Mouse (Mus musculus) stomach, embryonic 15.5 days (tissue): Measurements from ENCODE around the gene Adam23. TPM values are rescaled to one million over a fixed set of nuclear protein-coding genes. Genes with fewer than 3 reads are reported as not detected.
"Not testable (repeated sequence)": the region's sequence is repeated elsewhere in the genome, so short reads cannot be mapped to it uniquely, and the experiment has no call there.

ENCODE experiments used
- ATAC-seq: fragments of 200-750 bp; cut with Nextera tagmentation; 2 replicates; pipeline ENCODE4 v1.8.0; 2017; ENCODE audit warnings: low read depth, moderate number of reproducible peaks, moderate TSS enrichment; ENCODE audit not compliant: insufficient read depth, low FRiP score
- H3K27ac ChIP-seq: fragments of 300-500 bp; sonication (generic); 2 replicates; pipeline ENCODE4 v1.5.1; 2015; ENCODE audit warnings: mild to moderate bottlenecking, inconsistent platforms
- H3K27me3 ChIP-seq: fragments of 300-500 bp; sonication (generic); replicated peaks from 2 replicates; pipeline ENCODE4 v1.6.1; 2015; ENCODE audit warnings: inconsistent platforms
- H3K36me3 ChIP-seq: fragments of 300-500 bp; sonication (generic); 2 replicates; pipeline ENCODE4 v1.6.1; 2015; ENCODE audit warnings: inconsistent platforms
- H3K4me1 ChIP-seq: fragments of 300-500 bp; sonication (generic); 2 replicates; pipeline ENCODE4 v1.6.1; 2015; ENCODE audit warnings: inconsistent platforms
- H3K4me2 ChIP-seq: fragments of 300-500 bp; sonication (generic); 2 replicates; pipeline ENCODE4 v1.6.1; 2015; ENCODE audit warnings: mild to moderate bottlenecking, inconsistent platforms
- H3K4me3 ChIP-seq: fragments of 300-500 bp; sonication (generic); replicated peaks from 2 replicates; pipeline ENCODE4 v1.5.1; 2015; ENCODE audit warnings: inconsistent platforms
- H3K9ac ChIP-seq: fragments of 300-500 bp; sonication (generic); 2 replicates; pipeline ENCODE4 v1.6.1; 2015; ENCODE audit warnings: inconsistent platforms
- H3K9me3 ChIP-seq: fragments of 300-500 bp; sonication (generic); 2 replicates; pipeline ENCODE4 v1.6.1; 2016; ENCODE audit warnings: inconsistent platforms
- WGBS: fragments of 180-500 bp; shearing (Covaris S2); methylation state at CpG from one replicate; pipeline ENCODE4 v1.1.7; 2015; 5-methylcytosine and 5-hydroxymethylcytosine counted together
- polyA plus RNA-seq: library from polyadenylated mRNA; unstranded; fragments of >200 nt; fragmentation: Nextera tagmentation; extraction: Ambion mirVana; gene quantifications from 2 replicates; pipeline ENCODE4 v1.2.1, GENCODE M21; 2015

Gene Adam23
- polyA plus RNA-seq, 1 experiment from 2014 or later, result 2.6 TPM

DNA sequence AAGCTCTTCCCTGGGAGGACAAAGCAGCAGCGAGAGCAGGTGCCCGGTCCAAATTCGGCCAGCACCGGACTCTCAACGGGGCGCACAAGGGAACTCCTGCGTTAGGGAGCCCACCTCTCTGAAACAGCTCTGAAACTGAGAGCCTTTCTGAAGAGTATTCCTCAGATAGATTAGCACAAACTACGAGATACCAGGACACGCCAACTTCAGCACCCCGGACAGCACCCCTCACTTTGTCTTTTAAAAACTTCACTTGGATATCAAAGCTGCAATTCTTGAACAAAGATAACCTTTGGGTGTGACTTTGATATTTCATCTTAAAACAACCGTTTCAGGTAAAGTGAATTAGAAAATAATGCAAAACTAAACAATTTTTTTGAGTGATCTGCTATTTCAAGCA is 168.9 kb downstream of the Adam23 start:
- Histone ChIP-seq H3K36me3 (no peaks in the 10 kb centered on the region), H3K4me2 (no peak overlapping the region), H3K9me3 (no peaks in the 10 kb centered on the region), H3K9ac (no peak overlapping the region), H3K27ac (no peak overlapping the region), H3K4me3 (no peak overlapping the region), H3K4me1 (no peaks in the 10 kb centered on the region), H3K27me3 (no peaks in the 10 kb centered on the region)
- ATAC-seq, result no peak
- WGBS, result 1% methylated on average over 11 of the region's 11 CpGs

- Histone ChIP-seq H3K4me3 (no peak within 1 kb of the TSS), H3K4me1 (no peaks in the 10 kb centered on the region), H3K4me2 (no peak within 1 kb of the TSS), H3K9ac (no peak within 1 kb of the TSS), H3K9me3 (no peaks in the 10 kb centered on the region), H3K36me3 (no peaks in the 10 kb centered on the region), H3K27ac (no peak within 1 kb of the TSS), H3K27me3 (no peaks in the 10 kb centered on the region)
- 72% methylated on average over 3 of the region's 3 CpGs for WGBS
- no peak for ATAC-seq
These were observed 170.0 kb downstream of the Adam23 start, which contains the start of gene Gm39653 for GRCm38 (mm10) chr1:63615668-63616067. TSS of gene Gm39653 (plus strand) at chr1:63615968.

DNA sequence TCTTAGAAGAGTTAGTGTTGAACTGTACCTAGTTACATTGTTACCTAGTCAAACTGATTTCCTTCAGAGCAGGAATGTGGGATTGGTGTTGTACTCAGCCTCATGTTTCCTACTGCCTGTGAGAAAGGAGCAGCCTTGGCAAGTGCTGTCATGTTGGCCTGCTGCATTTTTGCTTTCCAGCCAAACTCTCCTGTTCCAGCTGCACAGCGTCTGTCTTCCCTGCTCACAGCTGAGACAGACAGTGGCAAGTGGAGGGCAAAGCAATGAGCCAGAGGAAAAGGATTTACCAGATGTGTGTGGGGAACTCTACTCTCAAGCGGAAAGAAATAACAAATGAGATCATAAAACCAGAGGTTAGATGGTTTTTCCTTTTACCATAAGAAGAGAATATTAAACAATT is 182.5 kb downstream of the Adam23 start:
- 16% methylated on average over 2 of the region's 2 CpGs for WGBS
- no peaks in the 10 kb centered on the region for H3K4me1 ChIP-seq
- no peak overlapping the region for H3K4me3 ChIP-seq
- no peak overlapping the region for H3K9ac ChIP-seq
- H3K27ac ChIP-seq, result no peak overlapping the region
- H3K36me3 ChIP-seq, result no peaks in the 10 kb centered on the region
- ATAC-seq, result no peak
- no peak overlapping the region for H3K4me2 ChIP-seq
- no peaks in the 10 kb centered on the region for H3K9me3 ChIP-seq
- no peaks in the 10 kb centered on the region for H3K27me3 ChIP-seq

DNA sequence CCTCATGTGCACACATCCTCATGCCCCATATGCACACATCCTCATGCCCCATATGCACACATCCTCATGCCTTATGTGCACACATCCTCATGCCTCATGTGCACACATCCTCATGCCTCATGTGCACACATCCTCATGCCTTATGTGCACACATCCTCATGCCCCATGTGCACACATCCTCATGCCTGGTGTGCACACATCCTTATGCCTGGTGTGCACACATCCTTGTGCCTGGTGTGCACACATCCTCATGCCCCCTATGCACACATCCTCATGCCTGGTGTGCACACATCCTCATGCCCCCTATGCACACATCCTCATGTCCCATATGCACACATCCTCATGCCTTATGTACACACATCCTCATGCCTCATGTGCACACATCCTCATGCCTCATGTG is 184.7 kb downstream of the Adam23 start:
- not testable (repeated sequence) for H3K36me3 ChIP-seq, H3K9me3 ChIP-seq, H3K4me1 ChIP-seq, H3K4me3 ChIP-seq, H3K9ac ChIP-seq, H3K27ac ChIP-seq, H3K27me3 ChIP-seq, H3K4me2 ChIP-seq, ATAC-seq

DNA sequence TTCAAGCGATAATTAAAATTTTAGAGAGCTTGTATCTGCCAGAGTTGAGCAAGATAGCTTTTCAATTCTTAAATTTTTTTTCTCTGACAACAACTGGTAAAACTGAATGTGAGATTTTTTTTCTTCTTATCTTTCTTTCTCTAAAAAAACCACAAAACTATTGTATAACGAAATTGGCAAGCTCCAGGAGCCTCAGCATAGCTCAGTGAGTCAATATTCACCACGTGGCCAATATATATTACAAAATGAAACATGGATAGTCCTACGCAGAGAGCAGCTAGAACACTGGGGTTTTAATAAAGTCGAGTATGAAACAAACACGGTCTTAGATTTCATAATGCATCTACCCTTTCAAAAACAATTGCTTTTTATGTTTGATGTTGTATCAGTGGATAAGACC is 194.2 kb downstream of the Adam23 start:
- Histone ChIP-seq H3K27me3 (no peaks in the 10 kb centered on the region), H3K4me3 (no peak overlapping the region), H3K27ac (no peak overlapping the region), H3K4me1 (no peaks in the 10 kb centered on the region), H3K4me2 (no peak overlapping the region), H3K9ac (no peak overlapping the region), H3K36me3 (no peaks in the 10 kb centered on the region), H3K9me3 (no peaks in the 10 kb centered on the region)
- no peak for ATAC-seq
- 71% methylated on average over 6 of the region's 6 CpGs for WGBS

Other genes with a start within 250 kb of the Adam23 start
- 0.10 and 0.15 TPM in 2 replicates for gene Gpr1, start 231.3 kb upstream of the Adam23 start, polyA plus RNA-seq
- 7.2 and 8.4 TPM in 2 replicates for gene Zdbf2, start 172.6 kb upstream of the Adam23 start, polyA plus RNA-seq
- gene Gm39653, start 170.1 kb downstream of the Adam23 start, polyA plus RNA-seq, result not detected in 2 replicates
- not detected in 2 replicates for gene Dytn, start 241.0 kb downstream of the Adam23 start, polyA plus RNA-seq